Mouse (Mus musculus): ENCODE measurements around the gene Brf1. TPM values are rescaled to one million over a fixed set of nuclear protein-coding genes. Genes with fewer than 3 reads are reported as not detected.

Brf1 gene
- polyA plus RNA-seq, 1 experiment from 2014 or later, result 53.0 TPM

- no peak overlapping the region for H3K27ac ChIP-seq (ENCODE audit: low read depth, low read length)
- peak overlapping the region; percentile 60 for H3K4me2 ChIP-seq
- H3K9me3 ChIP-seq (ENCODE audit: control insufficient read depth, low read length), result no peaks in the 10 kb centered on the region
- WGBS, result 46% methylated on average over 10 of the region's 10 CpGs
- ATAC-seq (ENCODE audit: low FRiP score), result no peak
- peak overlapping the region; percentile 81 for H3K4me3 ChIP-seq (ENCODE audit: low read depth, low read length)
- no peaks in the 10 kb centered on the region for H3K27me3 ChIP-seq (ENCODE audit: control insufficient read depth, insufficient read depth, low read length)
- H3K36me3 ChIP-seq (ENCODE audit: control insufficient read depth, insufficient read depth, low read length), result no peaks in the 10 kb centered on the region
- peak overlapping the region; percentile 82 for H3K9ac ChIP-seq (ENCODE audit: low read length)
- DNase-seq (ENCODE audit: low spot score, missing footprints), result no peak
- peaks cover 11% of the 10 kb centered on the region for H3K4me1 ChIP-seq (ENCODE audit: control insufficient read depth, insufficient read depth, low read length)
These were observed 59.2 kb downstream of the Brf1 start for GRCm38 (mm10) chr12:112941156-112941775.

- WGBS, result 83% methylated on average over 9 of the region's 9 CpGs
- Histone ChIP-seq H3K4me3 (ENCODE audit: low read depth, low read length) (no peak overlapping the region), H3K9me3 (ENCODE audit: control insufficient read depth, low read length) (no peaks in the 10 kb centered on the region), H3K27me3 (ENCODE audit: control insufficient read depth, insufficient read depth, low read length) (no peaks in the 10 kb centered on the region), H3K9ac (ENCODE audit: low read length) (no peak overlapping the region), H3K4me1 (ENCODE audit: control insufficient read depth, insufficient read depth, low read length) (peaks cover 11% of the 10 kb centered on the region), H3K27ac (ENCODE audit: low read depth, low read length) (no peak overlapping the region), H3K36me3 (ENCODE audit: control insufficient read depth, insufficient read depth, low read length) (no peaks in the 10 kb centered on the region), H3K4me2 (no peak overlapping the region)
- ATAC-seq (ENCODE audit: low FRiP score), result no peak
- DNase-seq (ENCODE audit: low spot score, missing footprints), result no peak
These were observed 59.8 kb downstream of the Brf1 start for GRCm38 (mm10) chr12:112940710-112941109.

GRCm38 (mm10) chr12:112940238-112940637 lies 60.3 kb downstream of the Brf1 start:
- ATAC-seq (ENCODE audit: low FRiP score), result no peak
- H3K36me3 ChIP-seq (ENCODE audit: control insufficient read depth, insufficient read depth, low read length), result no peaks in the 10 kb centered on the region
- DNase-seq (ENCODE audit: low spot score, missing footprints), result no peak
- WGBS, result 88% methylated on average over 4 of the region's 4 CpGs
- H3K27me3 ChIP-seq (ENCODE audit: control insufficient read depth, insufficient read depth, low read length), result no peaks in the 10 kb centered on the region
- H3K9ac ChIP-seq (ENCODE audit: low read length), result 0 out of 2 replicates have a peak overlapping the region, but pooled peaks have one; percentile 3
- no peak overlapping the region for H3K4me3 ChIP-seq (ENCODE audit: low read depth, low read length)
- H3K4me2 ChIP-seq, result no peak overlapping the region
- no peaks in the 10 kb centered on the region for H3K9me3 ChIP-seq (ENCODE audit: control insufficient read depth, low read length)
- peaks cover 11% of the 10 kb centered on the region for H3K4me1 ChIP-seq (ENCODE audit: control insufficient read depth, insufficient read depth, low read length)
- no peak overlapping the region for H3K27ac ChIP-seq (ENCODE audit: low read depth, low read length)

GRCm38 (mm10) chr12:112938873-112939565 lies 61.5 kb downstream of the Brf1 start:
- 64% methylated on average over 10 of the region's 10 CpGs for WGBS
- H3K27me3 ChIP-seq (ENCODE audit: control insufficient read depth, insufficient read depth, low read length), result no peaks in the 10 kb centered on the region
- H3K9me3 ChIP-seq (ENCODE audit: control insufficient read depth, low read length), result no peaks in the 10 kb centered on the region
- no peak overlapping the region for H3K9ac ChIP-seq (ENCODE audit: low read length)
- no peaks in the 10 kb centered on the region for H3K36me3 ChIP-seq (ENCODE audit: control insufficient read depth, insufficient read depth, low read length)
- H3K4me3 ChIP-seq (ENCODE audit: low read depth, low read length), result no peak overlapping the region
- peaks cover 11% of the 10 kb centered on the region for H3K4me1 ChIP-seq (ENCODE audit: control insufficient read depth, insufficient read depth, low read length)
- H3K4me2 ChIP-seq, result no peak overlapping the region
- peak; percentile 41 for ATAC-seq (ENCODE audit: low FRiP score)
- DNase-seq (ENCODE audit: low spot score, missing footprints), result peak; percentile 91
- H3K27ac ChIP-seq (ENCODE audit: low read depth, low read length), result no peak overlapping the region

GRCm38 (mm10) chr12:112938366-112938765 lies 62.1 kb downstream of the Brf1 start:
- no peak for ATAC-seq (ENCODE audit: low FRiP score)
- H3K27me3 ChIP-seq (ENCODE audit: control insufficient read depth, insufficient read depth, low read length), result no peaks in the 10 kb centered on the region
- H3K9ac ChIP-seq (ENCODE audit: low read length), result no peak overlapping the region
- H3K9me3 ChIP-seq (ENCODE audit: control insufficient read depth, low read length), result no peaks in the 10 kb centered on the region
- H3K27ac ChIP-seq (ENCODE audit: low read depth, low read length), result no peak overlapping the region
- H3K4me2 ChIP-seq, result no peak overlapping the region
- WGBS, result 83% methylated on average over 10 of the region's 10 CpGs
- no peak overlapping the region for H3K4me3 ChIP-seq (ENCODE audit: low read depth, low read length)
- peaks cover 11% of the 10 kb centered on the region for H3K4me1 ChIP-seq (ENCODE audit: control insufficient read depth, insufficient read depth, low read length)
- H3K36me3 ChIP-seq (ENCODE audit: control insufficient read depth, insufficient read depth, low read length), result no peaks in the 10 kb centered on the region
- DNase-seq (ENCODE audit: low spot score, missing footprints), result no peak

- Histone ChIP-seq H3K4me3 (ENCODE audit: low read depth, low read length) (no peak overlapping the region), H3K9ac (ENCODE audit: low read length) (no peak overlapping the region), H3K27me3 (ENCODE audit: control insufficient read depth, insufficient read depth, low read length) (no peaks in the 10 kb centered on the region), H3K4me2 (no peak overlapping the region), H3K4me1 (ENCODE audit: control insufficient read depth, insufficient read depth, low read length) (peaks cover 11% of the 10 kb centered on the region), H3K9me3 (ENCODE audit: control insufficient read depth, low read length) (no peaks in the 10 kb centered on the region), H3K36me3 (ENCODE audit: control insufficient read depth, insufficient read depth, low read length) (no peaks in the 10 kb centered on the region), H3K27ac (ENCODE audit: low read depth, low read length) (no peak overlapping the region)
- no peak for DNase-seq (ENCODE audit: low spot score, missing footprints)
- ATAC-seq (ENCODE audit: low FRiP score), result no peak
- WGBS, result 58% methylated on average over 9 of the region's 9 CpGs
These were observed 62.6 kb downstream of the Brf1 start for GRCm38 (mm10) chr12:112937906-112938305.

- Histone ChIP-seq H3K36me3 (ENCODE audit: control insufficient read depth, insufficient read depth, low read length) (no peaks in the 10 kb centered on the region), H3K4me2 (no peak overlapping the region), H3K4me3 (ENCODE audit: low read depth, low read length) (no peak overlapping the region), H3K4me1 (ENCODE audit: control insufficient read depth, insufficient read depth, low read length) (peaks cover 13% of the 10 kb centered on the region), H3K27me3 (ENCODE audit: control insufficient read depth, insufficient read depth, low read length) (peaks cover 33% of the 10 kb centered on the region), H3K27ac (ENCODE audit: low read depth, low read length) (no peak overlapping the region), H3K9me3 (ENCODE audit: control insufficient read depth, low read length) (no peaks in the 10 kb centered on the region), H3K9ac (ENCODE audit: low read length) (0 out of 2 replicates have a peak overlapping the region, but pooled peaks have one; percentile 4)
- 69% methylated on average over 7 of the region's 7 CpGs for WGBS
- no peak for DNase-seq (ENCODE audit: low spot score, missing footprints)
- ATAC-seq (ENCODE audit: low FRiP score), result no peak
These were observed 67.9 kb downstream of the Brf1 start for GRCm38 (mm10) chr12:112932647-112933046.

- Histone ChIP-seq H3K27me3 (ENCODE audit: control insufficient read depth, insufficient read depth, low read length) (peaks cover 43% of the 10 kb centered on the region), H3K9ac (ENCODE audit: low read length) (peak within 1 kb of the TSS; percentile 63), H3K27ac (ENCODE audit: low read depth, low read length) (peak within 1 kb of the TSS; percentile 35), H3K4me2 (peak within 1 kb of the TSS; percentile 77), H3K4me3 (ENCODE audit: low read depth, low read length) (peak within 1 kb of the TSS; percentile 56), H3K36me3 (ENCODE audit: control insufficient read depth, insufficient read depth, low read length) (no peaks in the 10 kb centered on the region), H3K4me1 (ENCODE audit: control insufficient read depth, insufficient read depth, low read length) (peaks cover 13% of the 10 kb centered on the region), H3K9me3 (ENCODE audit: control insufficient read depth, low read length) (no peaks in the 10 kb centered on the region)
- ATAC-seq (ENCODE audit: low FRiP score) (peak; percentile 74), DNase-seq (ENCODE audit: low spot score, missing footprints) (peak; percentile 95)
- 1% methylated on average over 55 of the region's 85 CpGs for WGBS
These were observed 70.7 kb downstream of the Brf1 start, which contains the start of gene Jag2 for GRCm38 (mm10) chr12:112929562-112930352. Jag2 (minus strand) TSS chr12:112929776.

All from midbrain, embryonic 11.5 days (tissue).